Mouse (Mus musculus): ENCODE measurements around the gene Rmnd5b.
"Not testable (repeated sequence)": the region's sequence is repeated elsewhere in the genome, so short reads cannot be mapped to it uniquely, and the experiment has no call there.

Gene Rmnd5b

DNA sequence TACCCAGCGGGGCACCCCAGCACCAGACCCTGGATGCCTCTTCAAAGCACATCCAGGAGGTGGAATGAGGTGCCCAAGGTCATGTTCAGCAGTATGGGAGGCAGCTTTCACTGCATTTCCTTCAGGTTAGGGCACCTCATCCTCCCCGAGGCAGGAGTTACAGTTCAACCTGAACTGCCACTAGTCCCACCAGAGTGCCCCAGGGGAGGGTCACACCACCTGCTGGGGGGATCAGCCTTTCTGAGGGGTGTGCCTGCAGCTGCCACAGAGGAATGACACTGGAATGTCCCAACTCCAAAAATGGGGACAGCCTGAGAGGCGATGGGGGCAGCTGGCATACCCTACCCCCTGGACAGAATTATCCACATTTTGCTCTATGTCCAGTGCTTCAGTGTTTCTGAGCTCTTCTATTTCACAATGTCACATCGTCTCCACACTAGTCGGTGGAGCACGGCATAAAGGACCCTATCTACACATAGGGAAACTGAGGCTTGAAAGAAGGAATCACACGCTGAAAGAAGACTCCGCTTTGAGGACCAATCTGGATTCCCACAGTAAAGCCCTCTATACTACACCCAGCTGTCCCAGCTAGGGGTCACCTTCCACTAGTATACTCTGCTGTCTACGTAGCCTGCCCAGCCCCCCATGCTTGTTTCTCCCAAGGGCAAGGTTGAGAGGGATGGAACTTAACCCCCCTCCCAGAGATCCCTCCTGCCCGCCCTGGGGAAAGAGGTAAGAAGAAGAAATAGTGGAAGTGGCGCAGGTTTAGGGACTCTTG is 13.6 kb upstream of the Rmnd5b start:
- no peak for DNase-seq (ENCODE audit: low read depth)

DNA sequence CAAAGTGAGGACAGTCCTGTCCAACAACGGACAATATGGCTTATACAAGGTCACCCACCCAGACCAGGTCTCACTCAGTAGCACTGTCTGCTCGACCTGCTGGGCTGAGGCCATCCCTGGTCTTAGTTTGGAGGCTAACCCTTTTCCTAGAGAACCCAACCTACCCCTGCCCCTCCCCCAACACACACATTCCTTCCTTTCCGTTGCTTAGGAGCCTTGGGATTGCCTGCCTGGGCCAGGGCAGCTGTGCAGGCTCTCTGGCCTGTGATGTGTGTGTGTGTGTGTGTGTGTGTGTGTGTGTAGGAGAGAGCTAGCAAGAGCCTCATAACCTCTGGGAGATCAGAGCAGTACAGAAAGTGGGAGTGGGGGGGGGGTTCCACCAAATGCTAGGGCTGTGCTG is 12.9 kb upstream of the Rmnd5b start:
- no peak for DNase-seq (ENCODE audit: low read depth)

GRCm38 (mm10) chr11:51646751-51647667 is 11.3 kb upstream of the Rmnd5b start:
- DNase-seq (ENCODE audit: low read depth) = peak; percentile 66

- no peak for DNase-seq (ENCODE audit: low read depth)
Measured at GRCm38 (mm10) chr11:51646245-51646644, 10.5 kb upstream of the Rmnd5b start.

DNA sequence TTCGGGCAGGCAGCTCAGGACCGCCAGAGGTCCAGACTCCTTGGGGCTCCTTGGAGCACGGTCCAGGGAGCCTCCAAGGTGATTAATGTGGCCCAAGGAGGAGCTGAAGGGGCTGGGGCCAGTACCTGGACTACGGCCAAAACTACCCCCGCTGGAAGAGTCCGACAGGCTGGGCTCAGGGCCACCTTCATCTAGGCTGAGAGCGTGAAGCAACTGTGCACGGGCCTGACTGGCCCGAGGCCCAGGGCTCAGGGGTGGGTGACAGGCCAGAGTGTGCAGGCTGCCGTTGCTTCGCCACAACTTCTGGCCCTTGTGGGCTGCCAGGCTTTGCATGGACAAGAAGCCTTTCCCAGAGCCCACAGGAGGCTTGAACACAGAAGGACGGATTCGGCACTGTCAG is 9.6 kb upstream of the Rmnd5b start:
- no peak for DNase-seq (ENCODE audit: low read depth)

- DNase-seq (ENCODE audit: low read depth) = peak; percentile 54
Measured at GRCm38 (mm10) chr11:51644217-51644616, 8.5 kb upstream of the Rmnd5b start.

DNA sequence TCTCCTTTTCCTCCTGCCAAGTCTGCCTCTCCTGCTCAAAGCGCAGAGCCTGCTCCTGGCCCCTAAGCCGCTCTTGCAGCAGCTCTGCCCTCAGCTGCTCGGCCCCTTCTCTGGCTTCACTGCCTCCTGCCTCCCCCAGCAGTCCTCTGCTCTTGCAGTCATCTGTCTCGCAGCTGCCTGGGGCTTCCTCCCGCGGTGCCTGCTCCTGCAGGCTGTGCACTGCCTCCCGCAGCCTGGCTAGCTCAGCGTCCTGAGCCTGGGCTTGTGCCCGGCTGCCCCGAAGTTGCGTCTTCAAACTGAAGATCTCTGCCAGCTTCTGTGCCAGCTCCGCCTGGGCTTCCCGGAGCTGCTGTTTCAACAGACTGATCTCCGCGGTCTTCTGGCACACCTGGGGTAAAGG is 8.1 kb upstream of the Rmnd5b start:
- no peak for DNase-seq (ENCODE audit: low read depth)

DNA sequence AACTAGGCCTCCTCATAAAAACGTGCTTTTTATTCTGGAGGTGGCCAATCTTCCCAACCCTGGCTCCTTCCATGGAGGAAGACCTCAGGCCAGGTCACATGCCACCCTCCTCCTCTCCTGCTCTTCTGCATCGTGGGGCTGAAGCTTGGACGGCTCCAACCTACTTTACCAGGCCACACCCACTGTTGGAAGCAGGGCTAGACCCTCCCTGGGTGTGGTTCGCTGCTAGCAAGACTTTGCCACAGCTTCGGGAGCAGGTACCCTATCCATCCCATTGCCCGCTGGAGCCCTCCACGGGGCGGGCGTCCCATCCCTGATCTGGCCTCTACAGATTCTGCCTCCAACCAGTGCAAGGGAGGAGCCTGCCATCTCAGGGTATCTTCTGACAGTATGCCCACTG is 7.5 kb upstream of the Rmnd5b start:
- DNase-seq (ENCODE audit: low read depth) = no peak

GRCm38 (mm10) chr11:51640748-51641147 is 5.1 kb upstream of the Rmnd5b start:
- no peak for DNase-seq (ENCODE audit: low read depth)

DNA sequence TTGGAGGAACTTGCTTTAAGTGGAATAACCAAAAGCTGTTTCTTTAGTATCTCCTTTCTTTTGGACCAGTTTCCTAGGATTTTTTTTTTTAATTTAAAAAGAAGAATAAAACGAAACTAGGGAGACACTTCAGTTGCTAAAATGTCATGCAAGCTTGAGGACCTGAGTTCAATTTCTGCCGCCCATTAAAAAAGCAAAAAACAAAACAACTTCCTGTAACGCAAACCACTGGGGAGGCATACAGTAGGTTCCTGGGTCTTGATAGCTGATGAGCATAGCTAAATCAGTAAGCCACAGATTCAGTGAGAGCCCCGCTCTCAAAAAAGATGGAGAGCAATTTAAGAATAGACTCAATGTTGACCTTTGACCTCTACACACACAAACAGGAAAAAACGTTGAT is 2.8 kb upstream of the Rmnd5b start:
- no peak for DNase-seq (ENCODE audit: low read depth)

- peak; percentile 93 for DNase-seq (ENCODE audit: low read depth)
Measured at GRCm38 (mm10) chr11:51637971-51638414, 2.3 kb upstream of the Rmnd5b start.

- DNase-seq (ENCODE audit: low read depth) = peak; percentile 90
Measured at GRCm38 (mm10) chr11:51636323-51636684, 608 bp upstream of the Rmnd5b start.

GRCm38 (mm10) chr11:51635127-51635524 is 570 bp downstream of the Rmnd5b start:
- DNase-seq (ENCODE audit: low read depth) = no peak

DNA sequence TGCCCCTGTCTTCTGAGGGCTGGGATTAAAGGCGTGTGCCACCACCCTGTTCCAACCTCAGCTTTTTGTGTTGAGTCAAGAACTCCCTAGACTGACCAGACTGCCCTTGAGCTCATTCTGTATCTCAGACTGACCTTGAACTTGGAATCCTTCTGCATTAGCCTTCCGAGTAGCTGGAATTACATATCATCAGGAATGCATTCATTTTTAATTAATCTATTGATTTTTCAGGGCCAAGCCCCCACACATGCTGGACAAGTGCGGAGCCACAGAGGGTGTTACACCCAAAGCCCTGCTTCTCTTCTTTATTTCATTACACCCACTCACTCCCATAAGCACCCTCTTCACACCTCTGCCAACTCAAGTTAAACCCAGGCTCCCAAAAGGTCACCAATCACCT is 2.0 kb downstream of the Rmnd5b start:
- DNase-seq (ENCODE audit: low read depth) = no peak

- DNase-seq (ENCODE audit: low read depth) = not testable (repeated sequence)
Measured at GRCm38 (mm10) chr11:51633200-51633599, 2.5 kb downstream of the Rmnd5b start.

GRCm38 (mm10) chr11:51632130-51632753 is 3.5 kb downstream of the Rmnd5b start:
- DNase-seq (ENCODE audit: low read depth) = peak; percentile 88

DNA sequence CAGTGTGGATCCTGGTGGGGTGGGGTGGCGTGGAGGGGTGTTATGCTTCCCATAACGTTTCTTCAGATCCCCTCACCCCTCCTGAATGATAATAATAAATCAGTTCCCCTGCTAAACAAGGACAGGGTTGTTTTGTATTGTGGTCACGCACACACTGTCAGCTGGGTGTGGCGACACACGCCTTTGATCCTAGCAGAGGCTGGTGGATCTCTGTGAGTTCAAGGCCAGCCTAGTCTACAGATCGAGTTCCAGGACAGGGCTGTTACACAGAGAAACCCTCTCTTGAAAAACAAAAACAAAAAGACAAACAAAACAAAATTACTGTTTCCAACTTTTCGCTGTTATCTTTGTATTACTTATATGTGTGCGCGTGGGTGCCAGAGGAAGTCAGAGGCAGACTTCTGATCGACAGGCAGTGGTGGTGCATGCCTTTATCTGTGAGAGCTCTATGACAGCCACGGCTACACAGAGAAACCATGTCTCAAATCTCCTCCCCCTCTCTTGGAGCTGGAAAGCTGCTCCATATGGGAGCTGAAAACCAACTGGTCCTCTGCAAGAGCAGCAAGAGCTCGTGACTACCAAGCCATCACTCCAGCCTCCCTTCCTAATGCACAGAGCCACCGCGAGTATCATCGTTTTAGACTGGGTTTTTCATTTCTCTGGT is 5.9 kb downstream of the Rmnd5b start:
- no peak for DNase-seq (ENCODE audit: low read depth)

GRCm38 (mm10) chr11:51627907-51628306 is 7.8 kb downstream of the Rmnd5b start:
- peak; percentile 30 for DNase-seq (ENCODE audit: low read depth)

- DNase-seq (ENCODE audit: low read depth) = no peak
Measured at GRCm38 (mm10) chr11:51627425-51627824, 8.3 kb downstream of the Rmnd5b start.

DNA sequence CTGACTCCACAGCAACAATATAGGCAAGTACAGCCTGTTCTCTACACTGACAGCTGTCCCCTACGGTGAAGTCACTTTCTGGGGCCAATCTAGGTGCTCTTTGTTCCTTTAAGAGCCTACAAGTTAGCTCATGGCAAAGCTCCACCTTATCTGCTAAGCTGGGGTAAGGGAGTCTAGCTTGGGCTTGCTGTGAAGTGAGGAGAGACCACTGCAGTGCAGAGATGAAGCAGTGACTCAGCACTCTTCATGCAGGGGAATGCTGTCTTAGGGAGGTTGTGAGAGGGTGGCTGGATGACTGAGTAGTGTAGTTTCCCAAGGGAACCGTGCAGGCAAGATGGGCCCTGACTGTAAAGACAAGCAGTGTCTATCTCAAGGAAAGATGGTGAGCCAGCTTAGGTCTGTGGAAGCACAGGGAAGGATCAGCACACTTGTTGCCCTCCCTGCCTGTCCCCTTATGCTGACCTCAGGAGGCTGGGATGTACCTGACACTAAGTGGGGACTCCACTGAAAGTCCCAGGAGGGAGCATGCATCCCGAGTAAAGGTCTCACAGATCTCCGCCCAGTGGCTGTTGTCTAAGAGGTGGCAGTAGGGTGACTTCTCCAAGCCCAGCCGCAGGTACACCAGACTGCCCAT is 10.4 kb downstream of the Rmnd5b start:
- peak; percentile 34 for DNase-seq (ENCODE audit: low read depth)

GRCm38 (mm10) chr11:51622971-51623491 is 12.7 kb downstream of the Rmnd5b start:
- no peak for DNase-seq (ENCODE audit: low read depth)

Measured in 416B (cell line).